Mouse (Mus musculus): ENCODE results near the gene Nbeal2.

Nbeal2 gene

DNA sequence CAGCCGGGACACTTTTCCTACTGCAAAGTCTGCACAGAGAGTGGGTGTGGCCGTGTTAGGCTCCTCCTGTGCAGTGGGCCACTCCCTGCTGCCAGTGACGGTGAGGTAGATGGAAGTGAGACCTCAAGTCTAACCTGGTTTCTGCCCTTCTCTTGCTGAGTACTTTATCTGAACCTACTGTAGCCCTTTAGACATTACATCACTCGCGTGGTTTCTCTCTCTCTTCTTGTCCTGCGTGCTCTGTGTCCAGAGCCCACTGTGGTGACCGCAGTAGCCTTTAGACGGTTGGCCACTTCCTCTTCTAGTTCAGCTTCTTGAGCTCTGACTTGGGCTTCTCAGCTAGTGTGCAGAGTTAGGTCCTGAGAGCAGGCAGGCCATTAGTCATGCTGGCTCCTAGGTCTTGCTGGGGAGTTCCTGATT lies 22.5 kb upstream of the Nbeal2 start:
- no peak for DNase-seq (ENCODE audit: low spot score in 2 of 2)

DNA sequence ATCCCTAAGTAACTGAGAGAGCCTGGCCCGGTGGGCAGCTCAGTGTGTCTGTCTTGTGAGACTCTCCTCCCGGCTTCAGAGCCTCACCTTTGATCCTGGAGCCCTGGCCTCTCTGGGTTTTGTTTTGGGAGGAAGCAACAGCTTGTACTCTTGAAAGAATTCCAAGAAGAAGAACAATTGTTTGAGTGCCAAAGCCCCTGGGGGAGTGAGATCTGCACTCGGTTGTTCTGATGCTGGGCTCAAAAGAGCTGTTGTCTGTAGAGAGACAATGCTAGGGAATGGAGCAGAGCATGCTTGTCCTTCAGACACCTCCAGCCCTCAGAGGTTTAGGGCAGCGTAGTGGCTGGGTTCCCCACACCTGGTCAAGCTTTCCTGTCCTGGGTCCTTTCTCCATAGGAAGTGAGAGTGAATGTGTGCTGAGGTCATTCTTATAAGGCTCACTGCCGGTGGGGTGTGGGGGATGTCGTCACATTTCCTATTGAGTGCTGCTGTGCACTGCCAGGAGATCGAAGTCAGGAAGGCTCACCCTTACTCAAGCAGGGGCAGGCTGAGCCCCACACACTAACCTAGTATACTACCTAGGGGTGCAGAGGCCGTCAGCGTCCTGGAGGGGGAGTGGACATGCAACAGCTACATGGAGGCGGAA lies 19.3 kb upstream of the Nbeal2 start:
- no peak for DNase-seq (ENCODE audit: low spot score in 2 of 2)

DNA sequence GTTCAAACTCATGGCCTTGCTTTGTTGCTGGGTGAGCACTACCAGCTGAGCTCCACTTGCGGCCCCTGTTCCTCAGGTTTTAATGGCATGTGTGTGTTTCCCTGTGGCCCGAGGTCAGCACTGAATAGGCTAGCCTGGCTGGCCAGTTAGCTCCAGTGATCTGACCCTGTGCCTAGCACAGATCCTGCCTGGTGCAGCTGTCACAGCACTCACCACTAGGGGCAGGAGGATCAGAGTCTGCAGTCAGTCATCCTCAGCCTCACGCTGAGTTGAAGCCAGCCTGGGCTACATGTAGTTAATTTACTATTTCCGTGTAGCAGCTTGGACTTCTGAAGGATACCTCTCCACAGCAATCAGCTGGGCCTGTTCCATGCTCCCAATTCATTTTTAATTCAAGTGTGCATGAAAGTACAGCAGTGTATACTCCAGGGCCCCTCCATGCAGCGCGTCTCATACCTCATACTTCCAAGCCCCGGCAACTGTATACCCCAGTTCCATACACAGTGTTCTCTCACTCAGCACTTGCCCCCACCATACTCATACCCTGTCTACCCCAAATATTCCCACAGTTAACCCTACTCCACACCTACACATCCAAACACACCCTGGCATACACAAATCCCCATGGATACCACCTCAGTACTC lies 18.6 kb upstream of the Nbeal2 start:
- no peak for DNase-seq (ENCODE audit: low spot score in 2 of 2)

DNA sequence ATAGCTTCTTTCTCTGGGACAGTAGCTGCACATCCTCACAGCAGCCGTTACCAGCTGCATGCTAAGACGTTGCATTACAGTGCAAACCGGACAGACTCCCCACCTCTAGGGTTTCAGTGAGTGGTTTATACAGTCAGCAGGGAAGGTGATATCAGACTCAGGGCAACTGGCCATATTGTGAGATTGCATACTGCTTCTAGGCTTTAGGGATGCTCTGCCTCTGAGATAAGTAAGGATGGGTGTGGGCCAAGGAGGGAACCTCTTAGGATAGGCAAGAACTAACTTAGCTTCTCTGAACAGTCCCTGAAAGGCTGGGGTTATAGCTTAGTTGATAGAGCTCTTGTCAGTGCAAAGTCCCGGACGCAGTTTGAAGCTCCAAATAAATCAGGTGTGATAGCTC lies 15.8 kb upstream of the Nbeal2 start:
- DNase-seq (ENCODE audit: low spot score in 2 of 2) = no peak

DNA sequence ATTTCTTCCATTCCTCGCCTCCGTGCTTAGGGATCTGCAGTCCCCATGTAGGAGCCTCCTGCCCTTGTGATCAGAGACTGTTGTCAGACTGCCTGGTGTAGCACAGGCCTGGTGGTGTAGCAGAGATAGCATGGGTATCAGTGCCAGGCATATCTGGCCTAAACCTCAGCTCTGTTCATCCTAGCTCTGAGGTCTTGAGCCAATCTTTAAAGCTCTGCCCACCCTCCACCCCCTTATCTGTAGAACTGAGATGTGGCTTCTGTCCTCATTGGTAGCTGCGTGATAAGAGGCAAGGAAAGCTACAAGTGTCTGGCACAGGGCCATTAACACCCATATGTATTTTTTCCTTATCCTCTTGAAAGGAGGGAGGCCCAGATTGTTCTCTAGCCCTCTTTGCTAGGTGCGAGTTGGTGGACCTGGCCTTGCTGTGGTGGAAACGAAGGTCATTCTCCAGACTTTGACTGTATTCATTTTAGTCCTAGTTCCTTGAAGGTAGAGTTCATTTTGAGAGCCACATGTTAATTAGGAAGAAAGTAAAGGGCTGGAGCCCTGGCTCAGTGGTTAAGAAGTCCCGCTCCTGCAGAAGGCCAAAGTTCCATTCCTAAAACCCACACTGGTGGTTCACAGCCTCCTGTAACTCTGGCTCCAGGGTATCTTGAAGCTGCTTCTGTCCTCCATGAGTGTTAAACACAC lies 14.8 kb upstream of the Nbeal2 start:
- no peak for DNase-seq (ENCODE audit: low spot score in 2 of 2)

DNA sequence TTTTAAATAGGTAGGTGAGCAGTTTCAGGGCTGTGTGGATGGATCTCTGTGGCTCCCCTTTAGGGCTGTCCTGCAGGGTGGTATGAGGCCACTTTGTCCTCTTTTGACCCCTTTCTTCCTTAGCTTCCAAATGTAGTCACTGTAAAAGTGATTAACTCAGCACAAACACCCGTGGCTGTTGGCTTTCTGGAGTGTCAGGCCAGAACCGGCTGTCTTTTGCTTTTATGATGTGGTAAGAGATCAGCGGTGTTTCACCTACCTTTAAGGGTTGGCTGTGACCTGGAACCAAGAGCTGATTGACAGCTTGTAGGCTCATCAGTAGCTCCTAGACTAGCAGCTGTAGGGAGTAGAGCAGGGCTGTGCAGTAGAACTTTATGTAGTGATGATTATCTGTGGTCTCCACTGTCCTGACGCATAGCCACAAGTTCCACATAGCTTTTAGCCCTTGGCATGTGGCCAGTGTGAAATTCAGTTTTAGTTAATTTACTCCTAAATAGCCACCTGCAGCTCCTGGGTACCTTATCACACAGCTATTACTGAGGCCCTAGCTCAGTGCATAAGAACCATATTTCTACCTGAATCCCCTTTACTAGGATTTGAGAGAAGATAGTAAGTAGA lies 13.4 kb upstream of the Nbeal2 start:
- DNase-seq (ENCODE audit: low spot score in 2 of 2) = no peak

DNA sequence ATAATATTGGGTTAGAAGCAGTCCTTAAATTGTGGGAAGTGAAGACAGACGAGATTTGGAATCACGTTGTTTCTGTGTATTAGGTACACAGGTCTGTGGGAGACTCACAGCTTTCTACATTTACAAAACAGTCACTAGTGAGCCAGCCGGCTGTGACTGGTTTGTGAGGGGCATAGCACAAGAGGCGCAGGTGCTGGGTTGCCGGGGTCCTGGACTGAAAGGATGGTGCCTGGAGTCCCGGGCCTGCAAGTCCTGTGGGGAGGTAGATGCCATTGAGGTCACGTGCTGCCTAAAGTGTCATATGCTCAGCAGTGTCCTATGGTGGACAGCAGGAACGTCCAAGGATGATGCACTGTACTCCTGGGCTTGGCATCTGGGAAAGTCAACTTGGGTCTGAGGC lies 12.4 kb upstream of the Nbeal2 start:
- no peak for DNase-seq (ENCODE audit: low spot score in 2 of 2)

DNA sequence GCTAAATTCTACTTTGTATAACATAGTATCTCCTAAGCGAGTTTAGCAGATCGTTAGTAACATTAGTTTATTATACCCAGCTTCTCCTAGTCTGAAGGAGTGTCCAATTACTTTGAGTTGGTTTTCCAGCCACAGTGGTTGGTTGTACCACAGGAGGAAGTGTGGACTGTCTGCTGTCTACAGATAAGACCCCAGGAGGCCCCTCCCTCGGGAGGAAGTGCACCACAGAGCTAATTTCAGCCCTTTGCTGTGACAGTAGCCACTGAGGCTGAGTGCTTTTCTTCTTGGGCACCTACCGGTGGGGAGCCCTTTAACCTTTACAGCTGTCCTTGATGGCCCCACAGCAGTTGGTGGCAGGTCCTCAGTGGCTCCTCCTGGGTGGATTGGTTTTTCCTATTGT lies 12.0 kb upstream of the Nbeal2 start:
- no peak for DNase-seq (ENCODE audit: low spot score in 2 of 2)

DNA sequence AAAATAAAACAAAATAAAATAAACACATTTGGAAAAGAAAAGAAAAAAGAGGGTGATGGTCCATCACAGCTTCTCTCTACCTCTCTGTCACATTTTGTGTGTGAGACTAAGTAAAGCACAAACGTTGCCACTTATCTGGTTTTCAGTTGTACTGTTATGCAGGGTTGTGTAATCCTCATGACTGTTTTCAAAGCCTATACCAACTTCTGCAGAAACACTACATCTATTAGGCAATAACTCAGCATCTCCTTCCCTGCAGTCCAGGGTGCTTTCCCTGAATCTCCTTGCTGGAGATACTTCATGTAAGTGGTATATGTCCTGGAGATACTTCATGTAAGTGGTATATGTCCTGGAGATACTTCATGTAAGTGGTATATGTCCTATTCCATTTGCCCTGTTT lies 8.9 kb upstream of the Nbeal2 start:
- no peak for DNase-seq (ENCODE audit: low spot score in 2 of 2)

DNA sequence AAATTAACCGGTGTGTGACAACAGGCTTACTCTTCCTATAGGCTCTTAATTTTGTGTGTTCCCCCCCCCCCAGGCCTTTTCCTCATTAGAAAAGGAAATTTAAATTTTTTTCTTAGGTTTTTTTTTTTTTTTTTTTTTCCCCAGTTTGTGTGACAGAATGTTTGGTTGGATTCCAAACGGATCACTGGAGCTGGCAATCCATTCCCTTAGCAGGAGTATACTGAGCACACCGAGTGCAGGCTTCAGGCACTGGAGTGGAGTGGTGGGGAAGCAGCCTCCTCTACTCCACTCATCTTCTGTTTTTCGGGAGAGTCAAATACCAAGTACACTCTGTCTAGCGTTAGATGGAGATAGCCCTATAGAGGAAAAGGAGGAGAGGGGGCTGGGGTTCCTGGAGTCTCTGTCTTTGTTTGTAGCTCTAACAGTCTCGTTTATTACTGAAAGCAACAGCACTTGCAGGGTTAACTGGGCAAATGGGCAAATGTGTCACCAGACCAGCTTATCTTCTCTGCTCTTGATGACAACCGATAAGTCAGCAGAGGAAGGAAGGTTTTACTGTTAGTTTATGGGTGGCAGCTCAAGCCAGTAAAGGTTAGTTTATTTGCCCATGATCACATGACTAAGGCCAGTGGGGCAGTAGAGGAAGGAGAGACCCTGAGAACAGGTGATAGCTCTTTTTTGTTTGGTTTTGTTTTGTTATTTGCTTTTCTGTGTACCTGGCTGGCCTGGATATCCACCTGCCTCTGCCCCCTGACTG lies 7.1 kb upstream of the Nbeal2 start:
- no peak for DNase-seq (ENCODE audit: low spot score in 2 of 2)

DNA sequence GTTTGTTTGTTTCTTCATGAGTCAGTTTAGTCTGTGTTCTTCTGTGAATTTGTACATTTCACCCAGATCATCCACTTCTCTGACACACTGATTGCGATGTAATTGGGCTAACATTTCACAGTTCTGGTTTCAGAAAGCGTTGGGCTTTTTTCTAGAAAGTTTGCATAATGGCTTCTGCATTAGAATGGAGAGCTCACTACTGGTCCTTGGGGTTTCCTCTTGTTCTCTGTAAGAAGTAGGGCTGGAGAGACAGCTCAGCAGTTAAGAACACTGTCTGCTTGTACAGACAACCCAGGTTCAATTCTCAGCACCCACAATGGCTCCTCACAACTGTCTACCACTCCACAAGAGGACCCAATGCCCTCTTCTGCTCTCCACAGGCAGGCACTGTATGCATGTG lies 6.2 kb upstream of the Nbeal2 start:
- DNase-seq (ENCODE audit: low spot score in 2 of 2) = no peak

DNA sequence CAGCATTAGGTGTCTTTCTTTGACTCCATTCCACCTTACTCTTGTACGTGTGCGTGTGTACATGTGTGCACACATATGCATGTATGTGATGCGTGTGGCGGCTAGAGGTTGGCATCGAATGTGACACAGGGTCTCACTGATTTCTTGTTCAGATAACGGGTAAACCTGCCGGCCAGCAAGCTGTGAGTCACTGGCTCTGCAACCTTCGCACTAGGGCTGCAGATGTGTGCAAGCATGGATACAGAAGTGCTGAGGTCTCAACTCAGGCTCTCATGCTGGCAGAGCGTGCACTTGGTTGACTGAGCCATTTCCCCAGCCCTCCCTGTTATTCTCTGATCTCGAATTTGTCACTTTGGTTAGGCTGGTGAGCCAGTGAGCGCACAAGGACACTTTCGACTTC lies 5.6 kb upstream of the Nbeal2 start:
- DNase-seq (ENCODE audit: low spot score in 2 of 2) = no peak

DNA sequence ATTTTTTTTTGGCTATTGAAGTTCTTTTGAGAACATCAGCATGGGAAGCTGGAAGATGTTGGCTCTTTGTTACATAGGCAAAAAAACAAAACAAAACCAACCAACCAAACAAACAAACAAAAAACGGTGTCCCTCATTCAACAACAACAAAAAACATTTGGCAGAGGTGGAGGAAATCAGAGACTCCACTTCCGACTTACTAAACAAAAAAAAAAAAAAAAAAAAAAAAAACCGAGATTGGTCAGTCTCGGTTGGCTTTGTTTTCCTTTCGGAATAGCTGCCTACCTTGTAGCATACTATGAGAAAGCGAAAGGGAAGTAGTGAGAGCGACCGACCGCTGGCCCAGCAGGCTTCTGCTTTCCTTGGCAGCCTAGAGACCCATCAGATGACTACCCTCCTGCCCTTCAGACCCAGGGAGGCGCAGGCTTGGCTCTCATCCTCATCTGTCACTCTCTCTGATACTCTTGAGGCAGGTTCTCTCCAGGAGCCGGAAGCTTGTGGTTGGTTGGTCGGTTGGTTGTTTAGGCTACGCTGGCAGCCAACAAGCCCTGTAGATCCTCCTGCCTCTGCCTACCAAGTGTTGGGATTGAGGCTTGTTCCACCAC lies 3.6 kb upstream of the Nbeal2 start:
- DNase-seq (ENCODE audit: low spot score in 2 of 2) = no peak

DNA sequence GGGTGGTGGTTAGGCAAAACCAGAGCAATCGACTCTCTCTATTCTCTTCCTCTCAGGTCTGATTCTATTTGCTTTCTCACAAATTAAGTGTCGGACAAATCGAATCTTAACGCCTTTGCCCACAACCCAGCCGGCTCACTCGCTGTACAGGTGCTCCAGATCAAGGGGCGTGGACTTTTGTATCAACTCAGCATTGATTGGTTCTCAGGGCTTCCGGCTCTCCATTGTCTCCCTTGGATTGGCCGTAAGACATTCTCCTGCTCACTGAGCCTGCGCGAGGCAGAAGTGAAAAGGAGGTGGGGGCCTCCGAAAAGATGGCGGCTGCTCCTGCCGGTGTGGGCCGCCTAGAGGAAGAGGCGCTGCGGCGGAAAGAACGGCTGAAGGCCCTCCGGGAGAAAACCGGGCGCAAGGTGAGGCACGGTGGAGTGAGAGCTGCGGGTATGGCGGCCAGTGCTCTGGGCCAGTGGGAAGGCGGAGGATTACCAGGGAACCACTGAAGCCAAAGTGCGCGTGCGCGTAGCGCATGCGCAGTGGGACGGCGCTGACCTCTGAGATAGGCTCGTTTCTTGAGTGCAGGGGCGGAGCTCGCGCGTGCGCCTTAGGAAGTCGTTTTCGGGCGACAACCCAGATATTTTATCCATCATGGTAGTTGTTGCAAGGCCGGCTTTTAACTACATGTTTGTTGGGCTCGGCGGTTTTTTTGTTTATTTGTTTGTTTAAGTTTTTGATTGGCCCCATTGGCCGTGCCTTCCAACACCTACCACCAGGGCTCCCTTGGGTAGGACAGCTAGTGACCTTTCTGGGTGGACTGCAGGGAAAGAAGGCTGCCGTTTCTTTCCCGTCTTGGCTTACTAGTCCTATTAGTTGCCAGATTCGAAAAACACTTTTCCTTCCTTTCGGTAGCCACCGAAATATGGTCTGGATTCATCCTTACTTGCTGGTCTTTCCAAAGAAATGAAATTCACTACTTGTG lies 2.6 kb upstream of the Nbeal2 start, which contains the start of gene Ccdc12:
Ccdc12 (plus strand) TSS at position 255 of the 973 bp plus-strand sequence.
- DNase-seq (ENCODE audit: low spot score in 2 of 2) = peak; percentile 93 to 94

DNA sequence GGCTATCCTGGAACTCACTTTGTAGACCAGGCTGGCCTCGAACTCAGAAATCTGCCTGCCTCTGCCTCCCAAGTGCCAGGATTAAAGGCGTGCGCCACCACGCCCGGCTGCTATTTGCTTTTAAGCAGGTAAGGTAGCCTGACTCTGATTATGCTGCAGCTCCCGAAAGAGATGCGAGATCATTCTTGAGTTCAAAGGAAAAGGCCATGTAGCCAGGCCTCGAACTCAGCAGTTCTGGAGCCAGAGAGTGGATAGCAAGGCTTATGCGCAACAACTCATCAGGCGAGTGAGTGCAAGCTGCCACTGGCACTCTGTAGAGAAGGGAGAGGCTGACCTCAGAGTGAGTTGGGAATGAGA lies 1.7 kb upstream of the Nbeal2 start:
- no peak for DNase-seq (ENCODE audit: low spot score in 2 of 2)

DNA sequence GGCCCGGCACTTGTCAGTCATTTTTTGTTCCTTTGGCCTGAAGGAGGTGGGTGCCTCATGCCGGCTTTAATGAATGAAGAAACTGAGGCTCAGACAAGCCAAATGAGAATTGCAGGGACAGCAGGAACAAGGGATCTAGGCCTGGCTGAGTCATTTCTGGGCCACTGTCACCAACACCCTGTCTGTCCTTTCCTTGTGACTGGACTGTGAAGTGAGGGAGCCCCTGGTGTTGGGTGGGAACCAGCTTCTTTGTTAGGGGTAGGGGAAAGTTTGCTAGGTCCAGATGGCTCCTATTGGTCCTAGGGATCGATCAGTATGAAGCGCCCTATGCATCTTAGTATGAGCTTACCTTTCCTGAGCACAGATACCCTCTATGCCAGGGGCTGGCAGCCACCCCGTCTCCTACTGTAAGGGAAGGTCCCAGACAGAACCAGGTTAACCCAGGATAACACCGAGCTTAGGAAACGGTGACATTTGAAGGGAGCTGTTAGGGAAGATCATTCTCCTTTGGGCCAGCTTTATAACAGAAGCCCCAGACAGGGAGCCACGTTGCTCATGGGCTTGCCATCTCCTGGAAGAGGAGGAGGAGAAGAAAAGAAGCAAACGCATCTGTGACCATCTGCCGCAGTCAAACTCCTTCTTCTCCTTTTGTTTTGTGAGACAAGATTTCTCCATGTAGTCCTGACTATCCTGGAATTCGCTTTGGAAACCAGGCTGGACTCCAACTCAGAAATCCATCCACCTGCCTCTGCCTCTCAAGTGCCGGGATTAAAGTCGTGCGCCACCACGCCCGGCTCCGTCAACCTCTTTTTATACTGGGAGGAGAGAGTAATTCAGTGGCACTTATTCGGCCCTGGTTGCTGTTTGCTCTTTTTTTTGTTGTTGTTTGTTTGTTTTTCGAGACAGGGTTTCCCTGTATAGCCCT lies 1.0 kb upstream of the Nbeal2 start:
- no peak for DNase-seq (ENCODE audit: low spot score in 2 of 2)

DNA sequence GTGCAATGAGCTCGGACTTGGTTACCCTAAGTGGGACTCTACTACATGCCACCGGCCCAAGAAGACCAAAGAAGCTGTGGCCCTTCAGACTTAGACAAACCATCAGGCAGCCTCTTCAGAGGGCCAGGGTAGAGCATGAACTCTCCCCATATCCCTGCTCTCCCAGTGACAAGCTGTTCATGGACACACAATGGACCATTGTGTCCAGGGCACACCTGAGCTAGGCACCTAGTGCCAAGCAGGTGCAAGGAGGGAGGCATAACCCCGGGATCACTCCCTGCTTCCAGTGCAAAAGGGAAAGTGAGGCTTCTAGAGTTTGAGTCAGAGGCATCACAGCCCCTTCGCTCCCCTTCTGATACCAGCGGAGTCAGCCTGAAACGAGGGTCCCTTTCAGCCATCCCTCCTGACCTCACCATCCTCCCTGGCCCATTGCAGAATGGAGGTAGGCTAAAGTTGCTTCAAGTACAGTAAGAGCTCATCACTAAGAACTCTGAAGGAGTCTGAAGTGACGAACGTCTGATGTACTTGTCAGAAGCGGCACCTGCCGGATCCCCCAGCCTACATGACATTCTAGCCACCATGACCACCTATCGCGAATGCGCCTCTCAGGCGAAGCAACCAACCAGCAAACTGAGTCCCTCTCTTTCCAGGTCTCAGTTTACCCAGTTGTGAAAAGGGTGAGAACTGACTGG lies 852 bp downstream of the Nbeal2 start:
- no peak for DNase-seq (ENCODE audit: low spot score in 2 of 2)

DNA sequence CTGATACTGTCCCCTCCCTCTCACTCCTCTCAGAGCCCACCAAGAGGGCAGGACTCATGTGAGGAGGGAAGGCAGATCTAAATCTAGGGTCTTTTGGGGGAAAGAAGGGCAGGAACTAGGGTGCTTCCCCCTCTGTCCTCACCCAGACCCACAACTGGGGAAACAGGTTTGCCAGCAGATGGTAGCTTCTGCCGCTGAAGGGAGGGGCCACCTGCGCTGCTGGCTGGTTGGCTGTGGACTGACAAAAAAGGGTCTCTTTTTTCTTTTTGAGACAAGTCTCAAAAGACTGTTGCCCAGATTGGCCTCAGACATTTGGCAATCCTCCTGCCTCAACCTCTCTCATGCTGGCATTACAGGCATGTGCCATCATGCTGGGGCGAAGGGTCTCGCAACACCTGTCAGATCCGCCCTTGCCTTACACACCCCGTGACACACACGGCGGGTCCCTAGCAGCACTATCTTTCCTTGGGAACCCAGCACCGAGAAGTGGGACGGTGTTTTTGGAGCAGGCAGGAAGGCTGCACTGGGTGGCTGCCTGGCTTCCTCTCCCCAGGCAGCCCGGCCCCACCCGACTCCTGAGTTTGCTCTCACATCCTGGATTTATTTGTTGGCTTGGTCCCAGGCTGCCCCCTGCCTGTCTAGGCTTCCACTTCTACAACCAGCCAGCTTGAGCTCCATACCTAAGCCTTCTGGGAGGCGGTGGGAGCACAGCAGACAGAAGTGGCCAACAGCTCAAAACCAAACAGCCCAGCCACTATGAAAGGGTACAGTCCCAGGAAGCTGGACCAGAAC lies 1.8 kb downstream of the Nbeal2 start:
- no peak for DNase-seq (ENCODE audit: low spot score in 2 of 2)

All from frontal cortex, postnatal 14 days (tissue).